Mouse (Mus musculus): ENCODE results near the gene Upp2. TPM values are rescaled to one million over a fixed set of nuclear protein-coding genes. Genes with fewer than 3 reads are reported as not detected.

Gene Upp2
- polyA plus RNA-seq, 1 experiment from 2014 or later = 8.5 TPM

- H3K36me3 ChIP-seq (ENCODE audit: insufficient read depth, low read length) = no peaks in the 10 kb centered on the region
- WGBS = 45% methylated on average over 7 of the region's 7 CpGs
- no peak overlapping the region for H3K27ac ChIP-seq (ENCODE audit: low read length)
- H3K4me2 ChIP-seq (replicated peaks; ENCODE audit: low read depth, low read length) = no peak overlapping the region
- H3K4me3 ChIP-seq (ENCODE audit: low read length) = no peak overlapping the region
- no peaks in the 10 kb centered on the region for H3K9me3 ChIP-seq (ENCODE audit: low read length)
- no peak overlapping the region for H3K9ac ChIP-seq (replicated peaks; ENCODE audit: low read length)
- no peaks in the 10 kb centered on the region for H3K27me3 ChIP-seq (ENCODE audit: insufficient read depth, low read length)
- peaks cover 56% of the 10 kb centered on the region for H3K4me1 ChIP-seq (ENCODE audit: insufficient read depth, low read length)
- ATAC-seq (ENCODE audit: low FRiP score, low TSS enrichment) = no peak
Measured at GRCm38 (mm10) chr2:58548943-58549342, 18.2 kb upstream of the Upp2 start.

GRCm38 (mm10) chr2:58549960-58550359 is 17.1 kb upstream of the Upp2 start:
- H3K4me1 ChIP-seq (ENCODE audit: insufficient read depth, low read length) = peaks cover 56% of the 10 kb centered on the region
- no peak for ATAC-seq (ENCODE audit: low FRiP score, low TSS enrichment)
- H3K4me3 ChIP-seq (ENCODE audit: low read length) = no peak overlapping the region

GRCm38 (mm10) chr2:58550488-58550887 is 16.6 kb upstream of the Upp2 start:
- H3K4me2 ChIP-seq (replicated peaks; ENCODE audit: low read depth, low read length) = no peak overlapping the region
- H3K9me3 ChIP-seq (ENCODE audit: low read length) = no peaks in the 10 kb centered on the region
- ATAC-seq (ENCODE audit: low FRiP score, low TSS enrichment) = peak; percentile 14; the same call in 1 of the 2 replicates
- no peak overlapping the region for H3K4me3 ChIP-seq (ENCODE audit: low read length)
- H3K4me1 ChIP-seq (ENCODE audit: insufficient read depth, low read length) = peaks cover 56% of the 10 kb centered on the region
- 74% methylated on average over 9 of the region's 9 CpGs for WGBS
- H3K27ac ChIP-seq (ENCODE audit: low read length) = no peak overlapping the region
- H3K9ac ChIP-seq (replicated peaks; ENCODE audit: low read length) = no peak overlapping the region
- no peaks in the 10 kb centered on the region for H3K27me3 ChIP-seq (ENCODE audit: insufficient read depth, low read length)
- H3K36me3 ChIP-seq (ENCODE audit: insufficient read depth, low read length) = no peaks in the 10 kb centered on the region

More at GRCm38 (mm10) chr2:58549960-58550359, 17.1 kb upstream of the Upp2 start:
- Histone ChIP-seq H3K36me3 (ENCODE audit: insufficient read depth, low read length) (no peaks in the 10 kb centered on the region), H3K9ac (replicated peaks; ENCODE audit: low read length) (no peak overlapping the region), H3K4me2 (replicated peaks; ENCODE audit: low read depth, low read length) (no peak overlapping the region), H3K9me3 (ENCODE audit: low read length) (no peaks in the 10 kb centered on the region), H3K27ac (ENCODE audit: low read length) (no peak overlapping the region), H3K27me3 (ENCODE audit: insufficient read depth, low read length) (no peaks in the 10 kb centered on the region)
- 44% methylated on average over 6 of the region's 6 CpGs for WGBS

GRCm38 (mm10) chr2:58551866-58552265 is 15.2 kb upstream of the Upp2 start:
- Histone ChIP-seq H3K27me3 (ENCODE audit: insufficient read depth, low read length) (no peaks in the 10 kb centered on the region), H3K4me2 (replicated peaks; ENCODE audit: low read depth, low read length) (peak overlapping the region; percentile 14; the same call in 1 of the 2 replicates), H3K4me1 (ENCODE audit: insufficient read depth, low read length) (peaks cover 53% of the 10 kb centered on the region), H3K9me3 (ENCODE audit: low read length) (no peaks in the 10 kb centered on the region), H3K27ac (ENCODE audit: low read length) (no peak overlapping the region), H3K9ac (replicated peaks; ENCODE audit: low read length) (no peak overlapping the region; the same call in 1 of the 2 replicates), H3K36me3 (ENCODE audit: insufficient read depth, low read length) (no peaks in the 10 kb centered on the region), H3K4me3 (ENCODE audit: low read length) (no peak overlapping the region)
- ATAC-seq (ENCODE audit: low FRiP score, low TSS enrichment) = peak; percentile 60
- WGBS = 37% methylated on average over 6 of the region's 6 CpGs

- H3K4me1 ChIP-seq (ENCODE audit: insufficient read depth, low read length) = peaks cover 49% of the 10 kb centered on the region
- no peak overlapping the region for H3K27ac ChIP-seq (ENCODE audit: low read length)
- 0 out of 2 replicates have a peak, but pooled peaks have one; percentile 6 for ATAC-seq (ENCODE audit: low FRiP score, low TSS enrichment)
- no peak overlapping the region for H3K4me3 ChIP-seq (ENCODE audit: low read length)
- 56% methylated on average over 3 of the region's 3 CpGs for WGBS
- peak overlapping the region; percentile 14; the same call in 1 of the 2 replicates for H3K4me2 ChIP-seq (replicated peaks; ENCODE audit: low read depth, low read length)
- no peaks in the 10 kb centered on the region for H3K9me3 ChIP-seq (ENCODE audit: low read length)
- H3K9ac ChIP-seq (replicated peaks; ENCODE audit: low read length) = no peak overlapping the region
- H3K27me3 ChIP-seq (ENCODE audit: insufficient read depth, low read length) = no peaks in the 10 kb centered on the region
- H3K36me3 ChIP-seq (ENCODE audit: insufficient read depth, low read length) = no peaks in the 10 kb centered on the region
Measured at GRCm38 (mm10) chr2:58552296-58552695, 14.8 kb upstream of the Upp2 start.

GRCm38 (mm10) chr2:58557045-58557845 is 9.9 kb upstream of the Upp2 start:
- no peak for ATAC-seq (ENCODE audit: low FRiP score, low TSS enrichment)
- Histone ChIP-seq H3K9me3 (ENCODE audit: low read length) (no peaks in the 10 kb centered on the region), H3K4me2 (replicated peaks; ENCODE audit: low read depth, low read length) (no peak overlapping the region), H3K27ac (ENCODE audit: low read length) (no peak overlapping the region), H3K4me3 (ENCODE audit: low read length) (no peak overlapping the region), H3K36me3 (ENCODE audit: insufficient read depth, low read length) (no peaks in the 10 kb centered on the region), H3K27me3 (ENCODE audit: insufficient read depth, low read length) (no peaks in the 10 kb centered on the region), H3K9ac (replicated peaks; ENCODE audit: low read length) (no peak overlapping the region), H3K4me1 (ENCODE audit: insufficient read depth, low read length) (peaks cover 16% of the 10 kb centered on the region)
- WGBS = 62% methylated on average over 9 of the region's 9 CpGs

- H3K27ac ChIP-seq (ENCODE audit: low read length) = no peak overlapping the region
- ATAC-seq (ENCODE audit: low FRiP score, low TSS enrichment) = no peak
Measured at GRCm38 (mm10) chr2:58562137-58562536, 5.0 kb upstream of the Upp2 start.

GRCm38 (mm10) chr2:58565267-58565666 is 1.8 kb upstream of the Upp2 start:
- Histone ChIP-seq H3K27ac (ENCODE audit: low read length) (no peak overlapping the region), H3K4me3 (ENCODE audit: low read length) (peak overlapping the region; percentile 93), H3K4me2 (replicated peaks; ENCODE audit: low read depth, low read length) (peak overlapping the region; percentile 61), H3K27me3 (ENCODE audit: insufficient read depth, low read length) (no peaks in the 10 kb centered on the region), H3K36me3 (ENCODE audit: insufficient read depth, low read length) (no peaks in the 10 kb centered on the region), H3K4me1 (ENCODE audit: insufficient read depth, low read length) (peaks cover 43% of the 10 kb centered on the region), H3K9me3 (ENCODE audit: low read length) (no peaks in the 10 kb centered on the region), H3K9ac (replicated peaks; ENCODE audit: low read length) (no peak overlapping the region)
- no peak for ATAC-seq (ENCODE audit: low FRiP score, low TSS enrichment)
- WGBS = 57% methylated on average over 6 of the region's 6 CpGs

More at GRCm38 (mm10) chr2:58562137-58562536, 5.0 kb upstream of the Upp2 start:
- Histone ChIP-seq H3K9ac (replicated peaks; ENCODE audit: low read length) (no peak overlapping the region), H3K27me3 (ENCODE audit: insufficient read depth, low read length) (no peaks in the 10 kb centered on the region), H3K4me1 (ENCODE audit: insufficient read depth, low read length) (peaks cover 34% of the 10 kb centered on the region), H3K4me2 (replicated peaks; ENCODE audit: low read depth, low read length) (no peak overlapping the region), H3K36me3 (ENCODE audit: insufficient read depth, low read length) (no peaks in the 10 kb centered on the region), H3K4me3 (ENCODE audit: low read length) (no peak overlapping the region), H3K9me3 (ENCODE audit: low read length) (no peaks in the 10 kb centered on the region)
- WGBS = 51% methylated on average over 4 of the region's 4 CpGs

- Histone ChIP-seq H3K4me3 (ENCODE audit: low read length) (peak overlapping the region; percentile 93), H3K9ac (replicated peaks; ENCODE audit: low read length) (peak overlapping the region; percentile 91), H3K27me3 (ENCODE audit: insufficient read depth, low read length) (no peaks in the 10 kb centered on the region), H3K9me3 (ENCODE audit: low read length) (no peaks in the 10 kb centered on the region), H3K4me2 (replicated peaks; ENCODE audit: low read depth, low read length) (peak overlapping the region; percentile 61), H3K4me1 (ENCODE audit: insufficient read depth, low read length) (peaks cover 43% of the 10 kb centered on the region), H3K36me3 (ENCODE audit: insufficient read depth, low read length) (no peaks in the 10 kb centered on the region), H3K27ac (ENCODE audit: low read length) (peak overlapping the region; percentile 97)
- WGBS = 1% methylated on average over 6 of the region's 6 CpGs
- no peak for ATAC-seq (ENCODE audit: low FRiP score, low TSS enrichment)
Measured at GRCm38 (mm10) chr2:58566049-58566409, 1.1 kb upstream of the Upp2 start.

GRCm38 (mm10) chr2:58566410-58567065 is 560 bp upstream of the Upp2 start:
- no peaks in the 10 kb centered on the region for H3K9me3 ChIP-seq (ENCODE audit: low read length)
- H3K27me3 ChIP-seq (ENCODE audit: insufficient read depth, low read length) = no peaks in the 10 kb centered on the region
- peak overlapping the region; percentile 61 for H3K4me2 ChIP-seq (replicated peaks; ENCODE audit: low read depth, low read length)
- ATAC-seq (ENCODE audit: low FRiP score, low TSS enrichment) = peak; percentile 62
- peak overlapping the region; percentile 97 for H3K27ac ChIP-seq (ENCODE audit: low read length)
- H3K4me1 ChIP-seq (ENCODE audit: insufficient read depth, low read length) = peaks cover 43% of the 10 kb centered on the region
- H3K9ac ChIP-seq (replicated peaks; ENCODE audit: low read length) = peak overlapping the region; percentile 91
- WGBS = under 1% methylated on average over 26 of the region's 78 CpGs
- peak overlapping the region; percentile 93 for H3K4me3 ChIP-seq (ENCODE audit: low read length)
- no peaks in the 10 kb centered on the region for H3K36me3 ChIP-seq (ENCODE audit: insufficient read depth, low read length)
